Mouse (Mus musculus): ENCODE results near the gene Spock1. TPM values are rescaled to one million over a fixed set of nuclear protein-coding genes. Genes with fewer than 3 reads are reported as not detected.

Spock1 gene
- total RNA-seq, 2 experiments from 2014 or later: 179 to 213 TPM

DNA sequence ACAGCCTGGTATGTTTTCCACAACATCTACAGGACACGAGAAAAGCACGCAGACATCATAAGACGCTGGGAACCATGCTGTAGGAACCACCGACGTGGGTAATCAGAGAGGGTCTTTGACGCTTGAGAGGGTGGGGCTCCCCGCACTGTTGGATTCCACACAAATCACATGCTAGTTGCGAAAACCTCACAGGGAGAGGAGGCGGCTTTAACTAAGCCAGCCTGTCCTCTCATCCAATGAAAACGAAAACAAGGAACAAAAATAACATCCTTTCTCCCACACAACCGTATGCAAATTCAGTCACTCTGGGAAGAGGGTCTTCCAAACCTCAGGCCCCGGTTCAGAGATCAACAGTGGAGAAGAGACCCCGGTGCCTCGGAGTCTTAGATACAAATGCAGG, 479.3 kb downstream of the Spock1 start:
- no peak overlapping the region for H3K27ac ChIP-seq
- H3K4me3 ChIP-seq: no peak overlapping the region
- DNase-seq (ENCODE audit: low spot score in 2 of 2): no peak
- no peak for TF ChIP-seq CTCF (conservative IDR thresholded peaks at IDR 0.05)

GRCm38 (mm10) chr13:57418781-57419180, 489.4 kb downstream of the Spock1 start:
- no peak for TF ChIP-seq CTCF (conservative IDR thresholded peaks at IDR 0.05)
- DNase-seq (ENCODE audit: low spot score in 2 of 2): no peak
- Histone ChIP-seq H3K27ac (no peak overlapping the region), H3K4me3 (no peak overlapping the region)

DNA sequence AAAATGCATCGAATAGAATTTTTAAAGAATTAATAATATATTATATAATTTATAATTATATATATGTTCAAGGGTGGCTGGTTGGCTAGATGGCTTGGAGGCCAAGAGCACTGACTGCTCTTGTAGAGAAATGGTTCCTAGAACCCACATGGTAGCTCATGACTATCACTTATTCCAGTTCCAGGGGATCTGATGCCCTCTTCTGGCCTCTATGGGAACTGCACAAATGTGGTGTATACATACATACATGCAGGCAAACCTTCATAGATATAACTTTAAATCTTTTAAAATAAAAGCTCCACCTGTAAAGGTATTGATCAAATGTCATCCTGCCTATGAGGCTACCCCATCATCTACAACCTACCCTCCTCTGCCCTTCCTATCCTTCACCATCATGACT, 493.4 kb downstream of the Spock1 start:
- peak; percentile 40 for TF ChIP-seq CTCF (conservative IDR thresholded peaks at IDR 0.05)
- Histone ChIP-seq H3K4me3 (no peak overlapping the region), H3K27ac (no peak overlapping the region)
- no peak for DNase-seq (ENCODE audit: low spot score in 2 of 2)

- no peak for DNase-seq (ENCODE audit: low spot score in 2 of 2)
- TF ChIP-seq CTCF (conservative IDR thresholded peaks at IDR 0.05): no peak
- no peak overlapping the region for H3K27ac ChIP-seq
These were observed 500.5 kb downstream of the Spock1 start for GRCm38 (mm10) chr13:57407666-57408065.

GRCm38 (mm10) chr13:57402386-57402785, 505.7 kb downstream of the Spock1 start:
- no peak for TF ChIP-seq CTCF (conservative IDR thresholded peaks at IDR 0.05)
- no peak for DNase-seq (ENCODE audit: low spot score in 2 of 2)

More at GRCm38 (mm10) chr13:57407666-57408065, 500.5 kb downstream of the Spock1 start:
- no peak overlapping the region for H3K4me3 ChIP-seq

GRCm38 (mm10) chr13:57372141-57372700, 535.9 kb downstream of the Spock1 start:
- Histone ChIP-seq H3K27ac (no peak overlapping the region), H3K4me3 (no peak overlapping the region)
- TF ChIP-seq CTCF (conservative IDR thresholded peaks at IDR 0.05): no peak
- DNase-seq (ENCODE audit: low spot score in 2 of 2): no peak

More at GRCm38 (mm10) chr13:57402386-57402785, 505.7 kb downstream of the Spock1 start:
- Histone ChIP-seq H3K27ac (no peak overlapping the region), H3K4me3 (no peak overlapping the region)

Other genes starting within 250 kb of the Spock1 start
- 10 to 100 TPM; 48.3 to 48.4 TPM for gene Klhl3, start 205.3 kb upstream of the Spock1 start, total RNA-seq (2021)
- 100 to 1,000 TPM; 120 to 122 TPM for gene Hnrnpa0, start 220.2 kb upstream of the Spock1 start, total RNA-seq (2021)
- gene Idnk, start 249.3 kb upstream of the Spock1 start, total RNA-seq (2021): 10 to 100 TPM; 28.4 to 34.9 TPM